Mouse (Mus musculus) layer of hippocampus, postnatal 25 days (tissue): ENCODE data around the gene Olfr1504. TPM values are rescaled to one million over a fixed set of nuclear protein-coding genes. Genes with fewer than 3 reads are reported as not detected.
"Not testable (repeated sequence)": the region's sequence is repeated elsewhere in the genome, so short reads cannot be mapped to it uniquely, and the experiment has no call there.

Source experiments
- DNase-seq, 2 experiments: peaks; one replicate each; pipeline ENCODE4 v3.0.0; 2022; ENCODE audit warnings: mixed read lengths in 2 of 2, low spot score in 1 of 2; ENCODE audit errors: extremely low spot score in 1 of 2
- total RNA-seq, 2 experiments: library from RNA; stranded (reverse); gene quantifications; 2 replicates each; pipeline ENCODE4 v1.2.3; 2021

Gene Olfr1504
- total RNA-seq, result not detected

GRCm38 (mm10) chr19:13897828-13898227 lies at the start of gene Olfr1504:
TSS of gene Olfr1504 (minus strand) at chr19:13897928.
- no peak for DNase-seq

GRCm38 (mm10) chr19:13913230-13913629 lies 15.5 kb upstream of the Olfr1504 start, which contains the start of gene Olfr1505:
TSS of gene Olfr1505 (plus strand) at chr19:13913530.
- DNase-seq, result no peak

GRCm38 (mm10) chr19:13861495-13861894 lies 36.2 kb downstream of the Olfr1504 start, which contains the start of gene Olfr1502:
TSS of gene Olfr1502 (plus strand) at chr19:13861795.
- DNase-seq, result no peak

- not testable (repeated sequence) for DNase-seq
Observed at GRCm38 (mm10) chr19:13850592-13850991, 47.1 kb downstream of the Olfr1504 start, which contains the start of gene Olfr1501. TSS of gene Olfr1501 (minus strand) at chr19:13850692.

Other genes starting within 250 kb of the Olfr1504 start
- gene Olfr1490, start 246.8 kb downstream of the Olfr1504 start, total RNA-seq, result not detected
- gene Olfr1491, start 200.7 kb downstream of the Olfr1504 start, total RNA-seq, result not detected
- not detected for gene Olfr1493-ps1, start 174.7 kb downstream of the Olfr1504 start, total RNA-seq
- not detected for gene Olfr1494, start 158.2 kb downstream of the Olfr1504 start, total RNA-seq
- gene Olfr1495, start 133.3 kb downstream of the Olfr1504 start, total RNA-seq, result not detected
- gene Olfr1496, start 120.0 kb downstream of the Olfr1504 start, total RNA-seq, result not detected
- not detected for gene Olfr1497, start 99.7 kb downstream of the Olfr1504 start, total RNA-seq
- not detected for gene Olfr1499, start 78.5 kb downstream of the Olfr1504 start, total RNA-seq
- gene Olfr1500, start 67.4 kb downstream of the Olfr1504 start, total RNA-seq, result not detected
- not detected for gene Olfr1501, start 47.2 kb downstream of the Olfr1504 start, total RNA-seq
- not detected for gene Olfr1502, start 36.1 kb downstream of the Olfr1504 start, total RNA-seq
- gene Olfr1505, start 15.6 kb upstream of the Olfr1504 start, total RNA-seq, result not detected